Comparison of ENCODE assay signal across 13 mouse cellular contexts in genomic region chr11:68324863-68325262, GRCm38 (mm10).
"Had no signal": no experiment of that assay in that cellular context is flagged by ENCODE, and none has a peak within 500 bp of the region (broad histone marks: within the 10 kb centered on the region; RNA-seq: fewer than 3 reads in every experiment).

No protein-coding gene starts in this region.

- ATAC-seq: midbrain, embryonic 16.5 days had no signal

- H3K36me3 ChIP-seq: limb, embryonic 13.5 days; midbrain, embryonic 12.5 days; neural tube, embryonic 13.5 days; stomach, embryonic 15.5 days had no signal

- H3K4me2 ChIP-seq: limb, embryonic 13.5 days; midbrain, embryonic 12.5 days; neural tube, embryonic 13.5 days; stomach, embryonic 15.5 days had no signal

- DNase-seq: kidney, postnatal 10 days; kidney, postnatal 4 days; lung, adult 18-20 months; right cerebral cortex, postnatal 14 days; thymus, adult 18-20 months; thymus, postnatal 14 days had no signal

- H3K27me3 ChIP-seq: limb, embryonic 13.5 days; midbrain, embryonic 12.5 days; neural tube, embryonic 13.5 days; stomach, embryonic 15.5 days had no signal

- H3K9ac ChIP-seq: limb, embryonic 13.5 days; liver, embryonic 14.5 days; midbrain, embryonic 12.5 days; neural tube, embryonic 13.5 days; stomach, embryonic 15.5 days had no signal

- H3K27ac ChIP-seq: layer of hippocampus, adult 2 months; limb, embryonic 13.5 days; liver, embryonic 14.5 days; midbrain, embryonic 12.5 days; neural tube, embryonic 13.5 days; stomach, embryonic 15.5 days had no signal

- H3K4me3 ChIP-seq: layer of hippocampus, adult 2 months; limb, embryonic 13.5 days; midbrain, embryonic 12.5 days; neural tube, embryonic 13.5 days; stomach, embryonic 15.5 days had no signal

- H3K4me1 ChIP-seq: midbrain, embryonic 12.5 days; neural tube, embryonic 13.5 days; stomach, embryonic 15.5 days had no signal

- H3K9me3 ChIP-seq: stomach, embryonic 15.5 days had no signal
